Mouse (Mus musculus) embryonic fibroblast, embryonic 13.5 days (primary cell): ENCODE measurements around the gene Clic6.

Experiments used
- CTCF ChIP-seq: IDR thresholded peaks from 2 replicates; pipeline ENCODE4 v1.5.1; 2011; ENCODE audit warnings: mild to moderate bottlenecking, control low read depth, low read length, moderate library complexity, borderline replicate concordance; ENCODE audit not compliant: insufficient read depth
- POLR2A ChIP-seq: IDR thresholded peaks from 2 replicates; pipeline ENCODE4 v1.6.1; 2011; ENCODE audit warnings: low read depth, mild to moderate bottlenecking, control low read depth, low read length, moderate library complexity

DNA sequence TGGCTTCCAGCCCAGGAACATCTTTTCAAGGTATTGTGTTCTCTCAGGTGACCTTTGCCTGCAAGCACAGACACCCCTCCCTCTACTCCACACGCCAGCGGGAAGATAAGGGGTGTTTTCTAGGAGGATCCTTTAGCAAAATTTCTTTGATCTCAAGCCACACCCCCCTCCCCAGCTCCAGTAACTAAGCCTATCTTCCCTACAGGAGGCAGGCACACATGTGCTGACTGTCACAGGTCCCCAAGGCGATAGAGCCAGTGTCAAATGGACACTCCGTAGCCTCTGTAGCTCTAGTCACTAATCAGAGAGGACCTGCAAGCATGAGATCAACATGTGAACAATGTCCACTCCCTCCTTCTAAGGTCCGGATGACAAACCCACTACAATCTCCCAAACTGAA, 80.6 kb downstream of the Clic6 start:
- TF ChIP-seq CTCF (no peak), POLR2A (no peak)
